Mouse (Mus musculus) skeletal muscle tissue, adult 2 months (tissue): ENCODE results near the gene Lpcat2b.

Experiments used
- DNase-seq: peaks from one replicate; pipeline ENCODE4 v3.0.0-alpha.2; 2012; ENCODE audit warnings: low read depth, low spot score

Gene Lpcat2b

DNA sequence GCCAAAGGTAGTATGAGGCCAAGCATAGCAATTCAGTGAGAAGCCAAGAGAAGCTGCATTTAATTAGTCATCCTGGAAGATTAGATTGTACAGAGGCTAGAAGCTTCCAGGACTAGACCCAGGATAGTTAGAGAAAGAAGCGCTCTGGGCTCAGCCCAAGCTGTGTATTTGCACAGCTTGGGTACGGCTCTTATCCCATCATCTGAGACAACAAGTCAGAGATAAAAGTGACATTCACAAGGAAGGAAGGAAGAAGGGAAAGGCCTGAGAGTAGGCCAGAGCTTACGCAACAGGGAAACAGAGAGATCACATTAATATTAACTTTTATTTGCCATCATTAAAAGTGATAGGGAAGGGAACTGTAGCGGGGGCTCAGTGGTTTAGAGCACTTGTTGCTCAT lies 16.6 kb downstream of the Lpcat2b start:
- no peak for DNase-seq

DNA sequence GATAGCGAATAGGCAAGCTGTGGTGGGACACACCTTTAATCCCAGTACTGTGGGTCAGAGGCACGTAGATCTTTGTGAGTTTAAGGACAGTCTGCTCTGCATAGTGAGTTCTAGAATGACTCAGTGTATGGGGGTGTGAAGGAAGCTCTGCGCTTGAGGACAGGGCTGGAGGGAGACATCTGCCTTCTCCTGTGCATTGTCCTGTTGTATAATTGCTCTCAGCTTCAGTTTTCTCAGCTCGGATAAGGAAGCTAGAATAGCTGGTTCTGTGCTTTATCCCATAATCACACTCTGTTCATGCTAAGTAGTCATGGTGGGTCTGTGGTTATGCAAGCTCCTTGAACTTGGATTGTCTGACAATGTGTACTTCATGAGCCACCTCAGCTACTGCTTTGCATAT lies 17.4 kb downstream of the Lpcat2b start:
- no peak for DNase-seq

DNA sequence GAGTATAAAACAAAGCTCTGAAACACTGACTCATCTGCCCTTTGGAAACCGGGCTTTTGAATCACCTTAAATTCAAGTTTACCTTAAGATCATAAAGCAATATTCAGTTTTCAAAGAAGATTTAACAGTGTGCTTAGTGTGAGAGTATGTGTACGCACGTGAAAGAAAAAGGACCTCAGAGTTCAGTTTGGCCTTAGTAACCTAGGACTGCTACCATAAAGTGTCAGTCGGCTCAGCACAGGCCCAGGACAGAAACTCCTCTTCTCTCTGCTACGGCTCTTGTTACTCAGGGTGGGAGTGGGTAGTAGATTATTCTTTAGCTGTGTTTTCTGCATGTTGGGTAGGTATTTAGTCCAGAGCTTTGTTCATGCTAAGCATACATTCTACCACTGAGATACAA lies 18.3 kb downstream of the Lpcat2b start:
- no peak for DNase-seq

DNA sequence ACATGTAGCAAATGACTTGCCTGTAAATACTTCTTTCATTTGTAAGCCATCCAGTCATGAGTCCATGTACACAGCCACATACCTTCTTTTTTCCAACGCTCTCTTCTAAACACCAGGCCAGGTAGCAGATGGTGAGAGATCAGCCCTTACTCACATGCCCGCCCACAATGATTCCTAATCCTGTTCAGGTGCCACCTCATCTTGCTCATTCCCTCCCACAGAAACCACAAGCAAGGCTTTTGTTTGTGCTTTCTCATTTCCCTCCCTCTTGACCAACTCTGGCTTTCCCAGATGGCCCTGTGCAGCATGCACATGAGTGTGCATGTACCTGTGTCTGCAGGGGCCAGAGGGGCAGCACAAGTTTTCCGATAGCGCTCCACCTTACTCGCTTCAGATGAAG lies 18.9 kb downstream of the Lpcat2b start:
- no peak for DNase-seq

DNA sequence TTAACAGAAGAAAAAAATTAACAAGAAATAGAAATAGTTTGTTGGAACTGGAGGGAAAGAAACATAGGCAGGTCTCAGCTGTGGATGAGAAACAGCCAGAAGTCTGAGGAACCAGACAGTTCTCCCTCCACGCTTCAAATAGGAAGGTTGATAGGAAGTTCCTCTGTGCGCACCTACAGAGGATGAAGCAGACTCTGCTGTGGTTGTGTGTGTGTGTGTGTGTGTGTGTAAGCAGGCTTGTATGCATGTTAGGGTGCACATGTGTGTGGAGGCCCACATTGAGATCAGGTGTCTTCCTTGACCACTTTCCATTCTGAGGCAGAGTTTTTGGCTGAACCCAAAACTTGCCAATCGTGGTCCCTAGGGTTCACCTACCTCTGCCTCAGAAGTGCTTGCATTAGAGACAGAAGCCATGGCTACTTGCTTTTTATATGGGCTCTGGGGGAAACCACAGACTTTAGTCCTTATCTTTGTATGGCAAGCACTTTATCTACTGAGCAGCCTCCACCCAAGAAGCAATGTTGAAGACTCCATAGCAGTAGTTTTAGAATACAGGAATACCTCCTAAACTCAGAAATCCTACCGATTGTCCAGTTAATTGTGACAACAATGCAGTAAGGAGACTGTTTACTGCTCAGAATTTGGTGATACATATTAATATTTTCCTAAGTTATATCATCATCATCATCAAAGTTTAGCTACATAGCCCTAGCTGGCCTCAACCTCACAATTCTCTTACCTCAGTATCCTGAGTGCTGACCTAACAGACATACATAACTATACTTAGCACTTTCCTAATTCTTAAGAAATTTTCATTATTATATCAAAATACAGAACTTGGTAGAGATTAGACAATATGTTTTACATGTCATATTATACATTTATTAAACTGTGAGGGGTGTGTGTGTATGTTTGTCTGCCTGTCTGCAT lies 31.1 kb downstream of the Lpcat2b start:
- DNase-seq: no peak

DNA sequence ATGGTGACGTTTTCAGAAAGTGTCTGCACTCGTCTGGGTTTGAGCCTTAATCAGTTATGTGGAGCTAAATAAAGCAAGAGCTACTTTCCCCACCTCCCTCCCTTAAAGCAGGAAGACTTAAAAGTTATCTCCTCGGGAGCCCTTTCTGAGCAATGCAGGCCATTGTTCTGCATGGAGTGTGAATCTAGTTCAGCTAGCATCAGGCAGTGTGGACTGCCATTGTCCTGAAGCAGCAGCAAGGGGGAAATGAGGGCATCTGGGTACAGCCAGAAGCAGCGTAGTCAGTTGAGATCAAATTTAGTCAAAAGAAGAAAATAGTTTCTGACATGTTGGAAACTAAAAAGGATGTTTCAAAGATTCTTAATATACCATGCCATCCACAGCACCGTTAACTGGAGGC lies 35.2 kb downstream of the Lpcat2b start:
- DNase-seq: no peak

DNA sequence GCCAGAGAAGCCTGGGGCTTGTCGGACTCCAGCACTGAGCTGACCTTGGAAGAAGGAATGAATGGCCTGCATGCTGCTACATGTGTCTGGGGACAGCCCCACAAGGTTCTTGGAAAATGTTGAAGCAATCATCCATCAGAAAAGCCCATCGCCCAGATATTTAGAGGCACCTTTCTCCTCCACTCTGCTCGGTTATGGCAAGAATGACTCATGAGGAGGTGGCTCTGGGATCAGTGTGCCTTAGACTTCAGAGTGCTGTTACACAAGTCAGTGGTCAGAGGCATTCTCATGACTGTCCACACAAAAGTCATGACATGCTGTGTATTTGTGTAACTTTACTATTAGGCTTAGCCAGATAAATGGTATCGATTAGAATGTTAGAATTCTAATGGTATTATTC lies 35.7 kb downstream of the Lpcat2b start:
- no peak for DNase-seq

DNA sequence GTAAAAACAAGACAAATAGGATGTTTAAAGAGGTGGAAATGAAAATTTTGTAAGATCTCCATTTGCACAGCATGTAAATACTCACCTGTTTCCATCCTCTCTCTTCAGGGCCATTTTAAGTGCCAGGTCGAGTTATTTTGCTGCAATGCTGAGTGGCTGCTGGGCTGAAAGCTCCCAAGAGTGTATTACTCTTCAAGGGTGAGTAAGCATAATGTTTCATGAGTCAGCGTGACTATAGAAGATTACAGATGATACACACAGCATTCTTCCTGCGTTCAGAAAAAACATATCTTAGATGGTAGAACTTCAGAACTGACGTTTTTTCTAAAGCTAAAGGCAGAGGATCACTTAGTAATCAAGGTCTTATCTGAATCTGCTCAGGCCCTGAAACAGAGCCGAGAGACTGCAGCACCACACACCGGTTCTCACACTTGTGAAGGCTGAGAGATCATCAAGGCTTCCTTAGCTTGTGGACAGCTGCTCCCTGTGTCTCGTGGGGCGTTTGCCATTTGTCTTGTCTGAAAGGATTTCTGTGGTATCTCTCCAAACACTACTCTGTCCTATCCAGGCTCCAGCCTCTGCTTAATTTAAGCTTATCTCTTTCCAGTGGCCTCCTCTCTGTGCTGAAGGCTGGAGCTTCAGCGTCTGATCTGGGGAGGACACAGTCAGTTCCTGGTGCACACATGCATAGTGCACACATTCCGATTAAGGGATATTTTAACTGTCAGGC lies 39.4 kb downstream of the Lpcat2b start:
- no peak for DNase-seq

DNA sequence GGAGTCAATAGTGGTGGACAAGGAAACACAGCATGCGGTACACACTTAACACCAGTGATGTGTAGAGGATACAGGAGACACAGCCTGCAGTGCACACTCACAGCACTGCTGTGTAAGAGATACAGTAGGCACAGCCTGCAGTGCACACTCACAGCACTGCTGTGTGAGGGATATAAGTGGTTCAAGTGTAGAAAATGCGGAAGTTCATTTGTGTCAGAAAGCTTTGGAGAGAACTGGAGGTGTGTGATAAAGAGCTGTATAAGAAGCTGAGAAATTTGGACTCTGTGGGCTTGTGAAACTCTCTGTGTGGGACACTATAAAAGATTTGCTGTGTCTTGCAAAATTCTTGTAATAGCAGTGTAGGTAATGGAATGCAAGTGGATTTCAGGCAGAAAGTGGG lies 48.8 kb downstream of the Lpcat2b start:
- DNase-seq: no peak
